Mouse (Mus musculus): ENCODE measurements around the gene Tmem108.

The Tmem108 gene

GRCm38 (mm10) chr9:103720021-103720420 lies 41.6 kb downstream of the Tmem108 start:
- DNase-seq (ENCODE audit: low spot score), result no peak

- DNase-seq (ENCODE audit: low spot score), result no peak
Measured at GRCm38 (mm10) chr9:103716002-103716401, 45.6 kb downstream of the Tmem108 start.

GRCm38 (mm10) chr9:103715352-103715751 lies 46.3 kb downstream of the Tmem108 start:
- no peak for DNase-seq (ENCODE audit: low spot score)

GRCm38 (mm10) chr9:103713230-103713629 lies 48.4 kb downstream of the Tmem108 start:
- DNase-seq (ENCODE audit: low spot score), result no peak

GRCm38 (mm10) chr9:103712711-103713110 lies 48.9 kb downstream of the Tmem108 start:
- no peak for DNase-seq (ENCODE audit: low spot score)

- no peak for DNase-seq (ENCODE audit: low spot score)
Measured at GRCm38 (mm10) chr9:103709694-103710093, 51.9 kb downstream of the Tmem108 start.

GRCm38 (mm10) chr9:103708514-103709173 lies 53.0 kb downstream of the Tmem108 start:
- no peak for DNase-seq (ENCODE audit: low spot score)

- DNase-seq (ENCODE audit: low spot score), result no peak
Measured at GRCm38 (mm10) chr9:103707857-103708256, 53.8 kb downstream of the Tmem108 start.

GRCm38 (mm10) chr9:103707000-103707790 lies 54.4 kb downstream of the Tmem108 start:
- DNase-seq (ENCODE audit: low spot score), result no peak

GRCm38 (mm10) chr9:103705717-103706116 lies 55.9 kb downstream of the Tmem108 start:
- no peak for DNase-seq (ENCODE audit: low spot score)

GRCm38 (mm10) chr9:103703014-103703413 lies 58.6 kb downstream of the Tmem108 start:
- DNase-seq (ENCODE audit: low spot score), result no peak

- no peak for DNase-seq (ENCODE audit: low spot score)
Measured at GRCm38 (mm10) chr9:103702452-103702851, 59.2 kb downstream of the Tmem108 start.

- DNase-seq (ENCODE audit: low spot score), result no peak
Measured at GRCm38 (mm10) chr9:103701448-103701847, 60.2 kb downstream of the Tmem108 start.

GRCm38 (mm10) chr9:103700240-103700639 lies 61.4 kb downstream of the Tmem108 start:
- no peak for DNase-seq (ENCODE audit: low spot score)

GRCm38 (mm10) chr9:103696967-103697366 lies 64.7 kb downstream of the Tmem108 start:
- no peak for DNase-seq (ENCODE audit: low spot score)

GRCm38 (mm10) chr9:103693826-103694225 lies 67.8 kb downstream of the Tmem108 start:
- DNase-seq (ENCODE audit: low spot score), result no peak

- DNase-seq (ENCODE audit: low spot score), result no peak
Measured at GRCm38 (mm10) chr9:103692699-103693098, 68.9 kb downstream of the Tmem108 start.

- DNase-seq (ENCODE audit: low spot score), result no peak
Measured at GRCm38 (mm10) chr9:103691847-103692246, 69.8 kb downstream of the Tmem108 start.

- DNase-seq (ENCODE audit: low spot score), result no peak
Measured at GRCm38 (mm10) chr9:103690446-103690845, 71.2 kb downstream of the Tmem108 start.

GRCm38 (mm10) chr9:103689697-103690096 lies 71.9 kb downstream of the Tmem108 start:
- no peak for DNase-seq (ENCODE audit: low spot score)

GRCm38 (mm10) chr9:103689006-103689405 lies 72.6 kb downstream of the Tmem108 start:
- DNase-seq (ENCODE audit: low spot score), result no peak

GRCm38 (mm10) chr9:103687130-103687529 lies 74.5 kb downstream of the Tmem108 start:
- no peak for DNase-seq (ENCODE audit: low spot score)

GRCm38 (mm10) chr9:103681741-103682330 lies 79.8 kb downstream of the Tmem108 start:
- DNase-seq (ENCODE audit: low spot score), result no peak
